Mouse (Mus musculus): ENCODE measurements at regions not wholly inside any gene's neighbourhood (a gene's known extent, or its start where the extent isn't known, plus 50 kb on each side); places are given as distances from the start of the nearest gene placed in this dataset.

GRCm38 (mm10) chr15:97504325-97504724 lies 201.3 kb downstream of the Rpap3 start:
- DNase-seq (ENCODE audit: extremely low read depth, low read depth): peak; percentile 43

DNA sequence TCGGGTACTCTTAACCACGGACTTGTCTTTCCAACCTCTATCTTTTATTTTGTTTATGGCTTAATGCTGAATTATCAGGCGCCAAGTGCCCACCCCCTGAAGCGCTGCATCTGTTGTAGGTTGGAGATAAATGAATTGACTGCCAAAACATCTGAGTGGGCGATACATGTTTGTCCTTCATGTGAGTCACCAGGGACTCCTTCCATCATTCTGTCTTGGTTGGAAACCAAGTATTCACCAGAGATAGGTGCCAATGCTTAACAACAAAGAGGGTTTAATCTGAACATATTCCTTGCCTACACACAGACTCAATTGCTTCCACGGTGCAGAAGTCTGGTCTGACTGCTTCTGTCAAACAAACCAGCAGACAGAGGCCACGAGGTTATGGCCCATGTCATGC lies 203.6 kb downstream of the Rpap3 start:
- DNase-seq (ENCODE audit: extremely low read depth, low read depth): no peak

GRCm38 (mm10) chr15:97501420-97501819 lies 204.2 kb downstream of the Rpap3 start:
- DNase-seq (ENCODE audit: extremely low read depth, low read depth): peak; percentile 64

DNA sequence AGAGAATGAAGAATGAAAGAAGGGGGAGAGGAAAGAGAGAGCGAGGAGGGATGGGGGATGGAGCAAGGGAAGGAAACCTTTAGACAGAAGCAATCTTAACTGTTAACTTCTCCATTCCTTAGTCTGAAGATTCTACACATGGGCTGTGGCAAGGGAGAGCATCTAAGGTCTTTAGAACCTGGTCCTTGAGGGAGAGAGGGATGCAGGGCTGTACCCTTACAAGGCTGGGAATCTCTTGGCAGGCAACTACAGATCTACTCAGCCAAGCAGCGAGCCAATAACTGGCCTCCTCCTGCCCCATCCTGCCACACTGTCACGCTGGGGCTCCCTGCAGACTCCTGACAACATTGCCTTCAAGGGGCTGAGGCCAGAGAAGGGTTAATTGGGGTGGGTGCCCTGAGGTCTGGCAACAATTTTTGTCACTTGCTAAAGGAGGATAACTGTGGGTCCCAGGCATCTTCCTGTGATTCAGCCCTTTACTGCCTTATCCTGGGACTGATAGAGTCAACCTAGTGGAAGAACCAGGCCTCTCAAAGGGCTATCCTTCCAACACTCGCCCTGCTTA lies 205.7 kb downstream of the Rpap3 start:
- DNase-seq (ENCODE audit: extremely low read depth, low read depth): no peak

DNA sequence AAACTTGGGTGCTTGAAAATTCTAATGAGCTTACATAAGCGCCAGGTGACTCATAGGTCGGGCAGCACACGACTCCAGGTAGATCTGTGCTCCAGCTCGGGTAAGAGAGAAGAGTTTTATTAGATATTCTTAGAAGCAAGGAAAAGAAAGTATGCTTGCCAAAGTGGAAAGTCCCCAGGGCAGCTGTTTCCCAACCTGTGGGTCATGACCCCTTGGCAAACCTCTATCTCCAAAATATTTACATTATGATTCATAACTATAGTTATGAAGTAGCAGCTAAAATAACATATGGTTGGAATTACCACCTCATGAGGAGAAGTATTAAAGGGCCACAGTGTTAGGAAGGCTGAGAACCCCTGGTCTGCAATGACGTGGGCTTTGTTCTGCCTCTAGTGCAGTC lies 206.4 kb downstream of the Rpap3 start:
- DNase-seq (ENCODE audit: extremely low read depth, low read depth): no peak

- no peak for DNase-seq (ENCODE audit: extremely low read depth, low read depth)
Observed at GRCm38 (mm10) chr15:97498375-97498774, 207.2 kb downstream of the Rpap3 start.

DNA sequence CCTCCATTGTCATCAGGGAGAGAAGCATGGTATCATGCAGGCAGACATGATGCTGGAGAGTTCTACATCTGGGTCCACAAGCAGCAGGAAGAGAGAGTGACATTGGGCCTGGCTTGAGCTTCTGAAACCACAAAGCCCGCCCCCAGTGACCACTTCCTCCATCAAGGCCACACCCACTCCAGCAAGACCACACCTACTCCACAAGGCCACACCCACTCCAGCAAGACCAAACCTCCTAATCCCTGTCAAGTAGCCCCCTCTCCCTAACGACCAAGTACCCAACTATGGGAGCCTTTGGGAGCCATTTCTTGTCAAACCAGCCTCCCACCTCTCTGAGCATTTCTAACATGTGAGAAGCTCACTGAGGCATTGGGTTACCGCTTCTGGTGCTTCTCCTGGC lies 209.6 kb downstream of the Rpap3 start:
- no peak for DNase-seq (ENCODE audit: extremely low read depth, low read depth)

- no peak for DNase-seq (ENCODE audit: extremely low read depth, low read depth)
Observed at GRCm38 (mm10) chr15:97493340-97493739, 212.3 kb downstream of the Rpap3 start.

- no peak for DNase-seq (ENCODE audit: extremely low read depth, low read depth)
Observed at GRCm38 (mm10) chr15:97491796-97492195, 213.8 kb downstream of the Rpap3 start.

GRCm38 (mm10) chr15:97487425-97487824 lies 218.2 kb downstream of the Rpap3 start:
- DNase-seq (ENCODE audit: extremely low read depth, low read depth): no peak

GRCm38 (mm10) chr15:97471986-97472779 lies 225.1 kb upstream of the Amigo2 start:
- no peak for DNase-seq (ENCODE audit: extremely low read depth, low read depth)

- no peak for DNase-seq (ENCODE audit: extremely low read depth, low read depth)
Observed at GRCm38 (mm10) chr15:97471476-97471875, 224.4 kb upstream of the Amigo2 start.

DNA sequence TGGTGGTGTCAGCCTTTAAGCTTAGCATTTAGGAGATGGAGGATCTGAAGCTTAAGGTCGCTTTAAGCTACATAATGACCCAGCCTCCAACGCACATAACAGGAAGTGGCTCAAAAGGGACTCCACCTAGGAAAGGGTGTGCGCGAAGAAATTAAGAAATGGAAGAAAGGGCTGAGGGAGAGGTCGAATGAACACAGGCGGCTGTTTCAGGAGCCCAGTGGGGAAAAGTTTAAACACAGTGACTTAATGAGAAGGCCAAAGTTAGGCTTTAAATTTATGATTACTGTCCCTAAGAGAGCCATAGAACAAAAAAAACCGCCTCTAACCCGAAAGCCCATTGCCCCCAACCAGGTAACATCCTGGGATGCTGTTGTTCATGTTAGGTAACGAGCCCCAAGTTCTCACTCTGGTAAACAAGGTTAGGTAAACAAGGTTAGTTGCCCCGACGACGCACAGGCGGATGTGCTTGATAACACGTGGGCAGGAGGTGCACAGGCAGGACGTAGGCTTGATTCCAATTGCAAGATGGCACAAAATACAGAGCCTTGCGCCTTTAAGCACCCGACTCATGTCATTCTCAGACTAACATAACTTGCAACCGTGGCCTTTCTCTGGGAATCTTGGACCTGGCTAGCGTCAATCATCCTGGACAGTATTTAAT lies 222.7 kb upstream of the Amigo2 start:
- no peak for DNase-seq (ENCODE audit: extremely low read depth, low read depth)

- peak; percentile 73 for DNase-seq (ENCODE audit: extremely low read depth, low read depth)
Observed at GRCm38 (mm10) chr15:97468732-97469683, 221.9 kb upstream of the Amigo2 start.

GRCm38 (mm10) chr15:97467781-97468485 lies 220.8 kb upstream of the Amigo2 start:
- no peak for DNase-seq (ENCODE audit: extremely low read depth, low read depth)

DNA sequence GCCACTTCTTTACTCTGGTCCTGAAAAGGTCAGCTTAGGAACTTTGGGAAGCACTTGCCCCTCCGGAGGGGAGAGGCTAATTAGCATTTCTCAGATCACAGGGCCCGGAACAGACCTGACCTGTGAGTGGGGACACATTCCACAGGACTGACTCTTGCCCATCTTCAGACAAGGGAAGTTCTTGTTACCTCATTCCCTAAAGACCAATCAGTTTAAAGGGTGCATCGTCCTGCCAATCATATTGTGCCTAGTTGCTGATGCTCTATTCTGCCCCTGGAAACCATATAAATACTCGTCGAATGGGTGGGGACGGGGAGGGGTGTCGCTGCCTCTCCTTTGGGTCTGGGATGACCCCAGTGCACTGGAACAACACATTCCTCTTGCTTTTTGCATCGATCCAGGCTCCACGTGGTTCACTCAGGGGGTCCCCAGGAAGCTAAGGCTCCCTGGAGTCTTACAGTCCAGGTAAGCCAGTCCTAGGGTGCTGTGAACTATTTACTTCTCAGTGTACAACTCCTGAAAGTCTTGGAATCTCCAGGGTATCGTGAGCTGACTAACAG lies 219.9 kb upstream of the Amigo2 start:
- no peak for DNase-seq (ENCODE audit: extremely low read depth, low read depth)

DNA sequence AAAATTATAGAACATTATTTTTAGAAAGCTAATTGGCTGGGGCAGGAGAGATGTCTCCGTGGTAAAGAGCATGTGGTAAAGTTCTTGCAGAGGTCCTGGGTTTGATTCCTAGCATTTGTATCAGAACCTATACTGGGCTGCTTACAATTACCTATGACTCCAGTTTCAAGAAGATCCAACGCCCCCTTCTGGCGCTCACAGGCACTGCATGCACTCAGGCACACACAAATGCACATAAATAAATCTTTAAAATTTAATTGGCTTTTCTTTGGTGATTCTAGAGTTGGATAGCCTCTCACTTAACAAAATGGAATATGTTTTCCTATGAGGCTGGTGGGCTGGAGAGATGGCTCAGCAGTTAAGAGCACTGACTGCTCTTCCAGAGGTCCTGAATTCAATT lies 219.0 kb upstream of the Amigo2 start:
- DNase-seq (ENCODE audit: extremely low read depth, low read depth): no peak

- DNase-seq (ENCODE audit: extremely low read depth, low read depth): no peak
Observed at GRCm38 (mm10) chr15:97465366-97465765, 218.3 kb upstream of the Amigo2 start.

DNA sequence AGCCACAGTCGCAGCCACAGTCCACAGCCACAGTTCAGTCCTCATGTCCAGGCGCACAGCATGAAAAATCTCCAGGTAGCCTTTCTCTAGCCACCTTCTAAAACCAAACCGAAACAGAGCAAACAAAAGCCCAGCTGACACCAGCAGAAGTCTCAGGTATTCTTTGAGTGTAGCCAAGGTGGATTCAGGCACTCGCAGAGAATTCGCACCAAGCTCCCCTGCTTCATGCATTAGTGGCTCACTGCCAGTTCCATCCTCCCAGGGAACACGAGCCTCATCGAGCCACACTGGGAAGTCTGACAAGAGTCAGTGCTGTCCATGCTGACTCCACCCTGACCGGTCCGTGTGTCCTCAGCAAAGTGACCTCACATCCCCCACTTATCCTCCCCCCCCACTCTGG lies 217.7 kb upstream of the Amigo2 start:
- no peak for DNase-seq (ENCODE audit: extremely low read depth, low read depth)

- DNase-seq (ENCODE audit: extremely low read depth, low read depth): no peak
Observed at GRCm38 (mm10) chr15:97462587-97462986, 215.5 kb upstream of the Amigo2 start.

DNA sequence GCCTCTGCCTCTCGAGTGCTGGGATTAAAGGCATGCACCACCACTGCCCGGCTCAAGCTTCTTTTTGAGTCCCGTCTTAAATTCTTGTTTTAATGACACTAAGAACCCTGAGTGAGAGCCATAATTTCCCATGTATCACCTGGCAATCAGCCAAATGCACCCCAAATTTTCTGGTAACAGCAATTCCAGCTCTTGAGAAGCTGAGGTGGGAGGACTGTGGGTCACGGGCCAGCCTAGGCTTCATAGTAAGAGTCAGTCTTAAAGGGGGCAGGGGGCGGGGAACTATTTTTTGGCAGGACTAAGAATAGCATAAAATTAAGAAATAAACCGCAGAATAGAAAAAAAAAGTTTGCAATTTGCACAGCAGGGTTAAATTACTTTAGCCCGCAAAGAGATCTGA lies 214.9 kb upstream of the Amigo2 start:
- DNase-seq (ENCODE audit: extremely low read depth, low read depth): no peak
